Mouse (Mus musculus): Measurements from ENCODE around the gene Mocs3.

GRCm38 (mm10) chr2:168223326-168223725, 7.1 kb upstream of the Mocs3 start:
- TF ChIP-seq CTCF (IDR thresholded peaks at IDR 0.05; ENCODE audit: control insufficient read depth, insufficient read depth, insufficient replicate concordance, low read depth, low read length): no peak
- no peak for TF ChIP-seq POLR2A (IDR thresholded peaks at IDR 0.05; ENCODE audit: control insufficient read depth, low read depth, low read length)
